Mouse (Mus musculus) liver, embryonic 13.5 days (tissue): Measurements from ENCODE around the gene Apol7a. TPM values are rescaled to one million over a fixed set of nuclear protein-coding genes. Genes with fewer than 3 reads are reported as not detected.

ENCODE experiments used
- ATAC-seq: fragments of 200-750 bp; cut with Nextera tagmentation; 2 replicates; pipeline ENCODE4 v1.8.0; 2017; ENCODE audit warnings: low read depth, mild to moderate bottlenecking, moderate number of reproducible peaks, moderate library complexity
- DNase-seq: peaks from one replicate; pipeline ENCODE4 v3.0.0; 2022
- H3K27ac ChIP-seq: fragments of 300-500 bp; sonication (generic); 2 replicates; pipeline ENCODE4 v1.5.1; 2015; ENCODE audit warnings: moderate library complexity, mild to moderate bottlenecking, inconsistent platforms
- H3K27me3 ChIP-seq: fragments of 300-500 bp; sonication (generic); 2 replicates; pipeline ENCODE4 v1.6.1; 2015; ENCODE audit warnings: mild to moderate bottlenecking, inconsistent platforms
- H3K36me3 ChIP-seq: fragments of 300-500 bp; sonication (generic); 2 replicates; pipeline ENCODE4 v1.6.1; 2015; ENCODE audit warnings: mild to moderate bottlenecking, inconsistent platforms
- H3K4me1 ChIP-seq: fragments of 300-500 bp; sonication (generic); replicated peaks from 2 replicates; pipeline ENCODE4 v1.6.1; 2015; ENCODE audit warnings: inconsistent platforms
- H3K4me2 ChIP-seq: fragments of 300-500 bp; sonication (generic); 2 replicates; pipeline ENCODE4 v1.6.1; 2015; ENCODE audit warnings: inconsistent platforms, mild to moderate bottlenecking, moderate library complexity
- H3K4me3 ChIP-seq: fragments of 300-500 bp; sonication (generic); replicated peaks from 2 replicates; pipeline ENCODE4 v1.5.1; 2015; ENCODE audit warnings: mild to moderate bottlenecking, inconsistent platforms
- H3K9ac ChIP-seq: fragments of 300-500 bp; sonication (generic); 2 replicates; pipeline ENCODE4 v1.6.1; 2015; ENCODE audit warnings: mild to moderate bottlenecking, inconsistent platforms
- H3K9me3 ChIP-seq: fragments of 300-500 bp; sonication (generic); replicated peaks from 2 replicates; pipeline ENCODE4 v1.6.1; 2016; ENCODE audit warnings: inconsistent platforms
- WGBS: fragments of 180-500 bp; shearing (Covaris S2); methylation state at CpG from one replicate; pipeline ENCODE4 v1.1.7; 2015; ENCODE audit not compliant: insufficient replicate concordance; 5-methylcytosine and 5-hydroxymethylcytosine counted together
- polyA plus RNA-seq: library from polyadenylated mRNA; unstranded; fragments of >200 nt; fragmentation: Nextera tagmentation; extraction: Ambion mirVana; gene quantifications from 2 replicates; pipeline ENCODE4 v1.2.1, GENCODE M21; 2015

Gene Apol7a
- polyA plus RNA-seq, 1 experiment from 2014 or later = 0.27 TPM

DNA sequence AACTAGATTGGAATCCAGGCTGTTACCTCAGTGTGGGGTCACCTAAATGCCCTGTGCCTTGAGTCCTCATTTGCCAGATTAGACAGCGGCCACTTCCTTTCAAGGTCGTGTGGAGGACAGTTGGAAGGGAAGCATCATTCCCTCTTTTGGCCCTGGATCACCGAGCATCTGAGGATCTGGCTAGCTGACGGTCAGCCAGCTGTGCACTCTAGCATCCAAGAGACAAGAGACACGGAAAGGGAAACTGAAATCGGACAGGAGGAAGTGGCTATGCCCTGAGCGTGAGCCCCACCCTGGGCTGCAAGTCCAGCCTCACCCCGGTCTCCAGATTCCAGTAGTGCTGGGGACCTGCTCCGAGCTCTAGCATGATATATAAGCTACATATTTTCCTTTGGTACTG lies 39.4 kb downstream of the Apol7a start:
- ATAC-seq (no peak), DNase-seq (no peak)
- H3K4me2 ChIP-seq = no peak overlapping the region
- H3K9ac ChIP-seq = no peak overlapping the region
- no peak overlapping the region for H3K4me3 ChIP-seq
- WGBS = 47% methylated on average over 9 of the region's 9 CpGs
- H3K27ac ChIP-seq = no peak overlapping the region
- peaks cover 22% of the 10 kb centered on the region for H3K4me1 ChIP-seq
- H3K27me3 ChIP-seq = peaks cover 9% of the 10 kb centered on the region
- H3K36me3 ChIP-seq = no peaks in the 10 kb centered on the region
- H3K9me3 ChIP-seq = no peaks in the 10 kb centered on the region

- Histone ChIP-seq H3K27ac (no peak overlapping the region), H3K4me1 (peaks cover 25% of the 10 kb centered on the region), H3K9ac (no peak overlapping the region), H3K4me2 (peak overlapping the region; percentile 57), H3K9me3 (no peaks in the 10 kb centered on the region), H3K36me3 (no peaks in the 10 kb centered on the region), H3K4me3 (no peak overlapping the region), H3K27me3 (peaks cover 9% of the 10 kb centered on the region)
- DNase-seq (no peak), ATAC-seq (no peak)
- 35% methylated on average over 6 of the region's 6 CpGs for WGBS
These were observed 39.8 kb downstream of the Apol7a start for GRCm38 (mm10) chr15:77359084-77359483.

- Histone ChIP-seq H3K4me3 (peak overlapping the region; percentile 22), H3K9ac (no peak overlapping the region), H3K27me3 (peaks cover 9% of the 10 kb centered on the region), H3K4me1 (peaks cover 31% of the 10 kb centered on the region), H3K36me3 (no peaks in the 10 kb centered on the region), H3K27ac (no peak overlapping the region), H3K9me3 (no peaks in the 10 kb centered on the region), H3K4me2 (peak overlapping the region; percentile 57)
- ATAC-seq = peak; percentile 67
- DNase-seq = peak; percentile 45
- WGBS = 3% methylated on average over 29 of the region's 29 CpGs
These were observed 40.4 kb downstream of the Apol7a start for GRCm38 (mm10) chr15:77358320-77359040.

GRCm38 (mm10) chr15:77356248-77356810 lies 42.6 kb downstream of the Apol7a start:
- no peak overlapping the region for H3K27ac ChIP-seq
- WGBS = 11% methylated on average over 11 of the region's 11 CpGs
- DNase-seq = no peak
- no peaks in the 10 kb centered on the region for H3K36me3 ChIP-seq
- H3K4me2 ChIP-seq = peak overlapping the region; percentile 36
- peaks cover 32% of the 10 kb centered on the region for H3K4me1 ChIP-seq
- no peak overlapping the region for H3K9ac ChIP-seq
- H3K27me3 ChIP-seq = peaks cover 9% of the 10 kb centered on the region
- no peaks in the 10 kb centered on the region for H3K9me3 ChIP-seq
- ATAC-seq = peak; percentile 48
- H3K4me3 ChIP-seq = peak overlapping the region; percentile 2; the same call in 1 of the 2 replicates

DNA sequence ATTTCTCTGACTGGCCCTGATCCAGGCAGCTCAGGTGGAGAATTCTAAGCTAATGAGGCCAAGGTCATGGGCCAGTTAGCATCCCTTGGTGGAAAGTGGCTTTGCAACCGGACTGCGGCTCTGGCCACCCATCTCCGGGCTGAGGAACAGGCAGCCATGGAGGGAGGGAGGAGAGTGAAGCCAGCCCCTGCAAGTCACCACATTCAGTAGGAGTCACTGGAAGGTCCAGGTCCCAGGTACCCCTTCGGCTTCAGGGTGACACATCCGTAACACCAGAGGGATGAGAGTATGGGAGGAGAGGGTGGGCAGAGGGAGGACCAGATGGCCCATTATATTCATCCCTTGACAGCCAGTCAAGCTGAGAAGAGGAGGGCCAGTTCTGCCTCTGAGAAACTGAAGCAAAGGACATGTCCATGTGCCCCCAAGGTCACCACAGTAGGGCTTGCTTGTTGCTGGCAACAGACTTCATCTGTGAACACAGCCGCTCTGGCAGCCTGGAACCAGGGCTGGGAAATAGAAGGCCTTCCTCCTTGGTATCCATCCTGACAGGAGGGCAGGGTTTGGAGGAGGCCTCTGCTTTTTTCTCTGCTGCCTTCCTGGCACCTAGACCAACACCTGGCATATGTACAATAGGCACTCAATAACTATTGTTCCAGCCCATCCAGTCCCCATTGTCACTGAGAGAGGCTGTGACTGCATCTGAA lies 43.9 kb downstream of the Apol7a start:
- Histone ChIP-seq H3K27ac (no peak overlapping the region), H3K4me1 (peaks cover 32% of the 10 kb centered on the region), H3K4me2 (no peak overlapping the region), H3K4me3 (no peak overlapping the region), H3K36me3 (no peaks in the 10 kb centered on the region), H3K27me3 (peaks cover 9% of the 10 kb centered on the region), H3K9ac (no peak overlapping the region), H3K9me3 (no peaks in the 10 kb centered on the region)
- DNase-seq (no peak), ATAC-seq (no peak)
- 72% methylated on average over 6 of the region's 6 CpGs for WGBS

GRCm38 (mm10) chr15:77354496-77354847 lies 44.4 kb downstream of the Apol7a start:
- no peak overlapping the region for H3K27ac ChIP-seq
- DNase-seq (no peak), ATAC-seq (no peak)
- H3K27me3 ChIP-seq = peaks cover 8% of the 10 kb centered on the region
- no peak overlapping the region for H3K4me3 ChIP-seq
- H3K4me1 ChIP-seq = peaks cover 32% of the 10 kb centered on the region
- no peak overlapping the region for H3K4me2 ChIP-seq
- H3K9ac ChIP-seq = no peak overlapping the region
- H3K9me3 ChIP-seq = no peaks in the 10 kb centered on the region
- H3K36me3 ChIP-seq = no peaks in the 10 kb centered on the region
- 61% methylated on average over 4 of the region's 4 CpGs for WGBS

GRCm38 (mm10) chr15:77353764-77354163 lies 45.1 kb downstream of the Apol7a start:
- Histone ChIP-seq H3K4me2 (no peak overlapping the region), H3K4me1 (peaks cover 32% of the 10 kb centered on the region), H3K27ac (no peak overlapping the region), H3K4me3 (no peak overlapping the region), H3K9ac (no peak overlapping the region), H3K36me3 (no peaks in the 10 kb centered on the region), H3K9me3 (no peaks in the 10 kb centered on the region), H3K27me3 (peaks cover under 1% of the 10 kb centered on the region; the same call in 1 of the 2 replicates)
- WGBS = 27% methylated on average over 4 of the region's 4 CpGs
- no peak for DNase-seq
- ATAC-seq = no peak

GRCm38 (mm10) chr15:77352863-77353262 lies 46.0 kb downstream of the Apol7a start:
- 46% methylated on average over 7 of the region's 7 CpGs for WGBS
- no peaks in the 10 kb centered on the region for H3K9me3 ChIP-seq

GRCm38 (mm10) chr15:77350117-77350516 lies 48.8 kb downstream of the Apol7a start:
- ATAC-seq (no peak), DNase-seq (no peak)
- H3K27ac ChIP-seq = no peak overlapping the region
- no peaks in the 10 kb centered on the region for H3K27me3 ChIP-seq
- H3K4me1 ChIP-seq = peaks cover 13% of the 10 kb centered on the region
- H3K9me3 ChIP-seq = no peaks in the 10 kb centered on the region
- WGBS = 62% methylated on average over 7 of the region's 7 CpGs
- H3K4me3 ChIP-seq = no peak overlapping the region
- H3K36me3 ChIP-seq = no peaks in the 10 kb centered on the region
- H3K4me2 ChIP-seq = no peak overlapping the region
- no peak overlapping the region for H3K9ac ChIP-seq

More at GRCm38 (mm10) chr15:77352863-77353262, 46.0 kb downstream of the Apol7a start:
- Histone ChIP-seq H3K9ac (no peak overlapping the region), H3K27me3 (no peaks in the 10 kb centered on the region), H3K4me2 (no peak overlapping the region), H3K4me1 (peaks cover 28% of the 10 kb centered on the region), H3K4me3 (no peak overlapping the region), H3K36me3 (no peaks in the 10 kb centered on the region), H3K27ac (no peak overlapping the region)
- ATAC-seq (no peak), DNase-seq (no peak)

DNA sequence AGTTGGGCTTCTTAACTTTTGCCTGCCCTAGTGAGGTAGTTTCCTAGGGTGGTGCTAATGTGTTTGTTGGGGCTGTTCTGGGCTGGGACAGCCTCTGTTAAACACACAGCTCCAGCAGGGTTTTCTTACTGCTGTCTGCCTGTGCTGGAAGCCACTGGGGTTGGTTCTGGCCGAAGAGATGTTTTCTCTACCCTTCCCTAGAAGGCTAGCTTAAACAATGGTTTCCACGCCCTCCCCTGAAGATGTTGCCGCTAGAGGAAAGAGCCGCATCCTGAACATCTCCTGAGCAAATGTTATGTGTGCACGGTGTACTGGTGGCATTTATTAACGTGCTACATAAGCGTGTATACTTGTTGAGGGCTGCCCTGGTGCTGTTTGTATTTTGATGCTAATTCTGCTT lies 50.8 kb downstream of the Apol7a start:
- ATAC-seq = no peak
- Histone ChIP-seq H3K27me3 (0 out of 2 replicates have a peak, but pooled peaks cover 6% of the 10 kb centered on the region), H3K36me3 (no peaks in the 10 kb centered on the region), H3K27ac (no peak overlapping the region), H3K4me2 (no peak overlapping the region), H3K9ac (no peak overlapping the region), H3K9me3 (no peaks in the 10 kb centered on the region), H3K4me1 (peaks cover 14% of the 10 kb centered on the region; the same call in 1 of the 2 replicates), H3K4me3 (no peak overlapping the region)
- 46% methylated on average over 7 of the region's 7 CpGs for WGBS
- DNase-seq = no peak
